Mouse (Mus musculus): ENCODE measurements around the gene Sorcs3. TPM values are rescaled to one million over a fixed set of nuclear protein-coding genes. Genes with fewer than 3 reads are reported as not detected.

The Sorcs3 gene
- polyA plus RNA-seq, 1 experiment from 2014 or later, result 0.18 TPM

DNA sequence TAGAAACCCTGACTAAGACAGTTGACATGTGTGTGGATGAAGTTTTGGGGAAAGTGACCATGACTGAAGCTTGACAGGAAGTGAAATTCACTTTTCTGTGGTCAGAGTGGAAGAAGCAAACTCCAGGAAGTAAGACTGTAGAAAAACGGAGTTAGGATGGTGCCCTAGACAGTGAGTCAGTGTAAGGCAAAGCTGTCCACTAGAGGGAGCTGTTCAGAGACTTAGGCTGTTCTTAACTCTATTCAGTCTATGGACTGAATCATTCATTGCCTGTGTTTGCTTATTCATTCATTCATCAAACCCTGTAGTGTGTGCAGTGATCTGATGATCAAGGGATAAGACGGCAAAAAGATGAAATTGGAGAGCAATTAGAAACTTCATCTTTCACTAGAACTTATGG lies 208.0 kb downstream of the Sorcs3 start:
- no peaks in the 10 kb centered on the region for H3K36me3 ChIP-seq
- 35% methylated on average over 2 of the region's 2 CpGs for WGBS (ENCODE audit: insufficient replicate concordance)
- no peak overlapping the region for H3K4me2 ChIP-seq
- no peak overlapping the region for H3K27ac ChIP-seq
- no peak overlapping the region for H3K9ac ChIP-seq
- H3K9me3 ChIP-seq (replicated peaks), result no peaks in the 10 kb centered on the region
- H3K27me3 ChIP-seq (replicated peaks), result no peaks in the 10 kb centered on the region
- no peaks in the 10 kb centered on the region for H3K4me1 ChIP-seq
- no peak overlapping the region for H3K4me3 ChIP-seq
- no peak for ATAC-seq

DNA sequence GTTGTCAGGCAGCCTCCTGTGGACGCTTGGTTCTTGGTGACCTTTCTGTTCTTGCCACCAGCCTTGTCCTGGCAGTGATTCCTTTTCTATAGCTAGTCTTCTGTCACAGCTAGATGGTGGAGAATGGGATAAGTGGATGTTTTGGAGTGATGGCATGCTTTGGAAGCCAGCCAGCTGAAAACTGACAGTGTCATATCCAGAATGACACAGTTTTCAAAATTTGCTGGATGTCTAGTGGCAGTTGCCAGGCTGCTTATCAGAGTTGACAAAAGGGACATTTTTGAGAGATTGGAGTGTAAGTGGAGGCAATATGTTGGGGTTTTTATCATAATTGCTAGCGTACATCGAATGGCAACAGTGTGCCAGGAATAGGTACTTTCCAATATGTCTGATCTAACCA lies 212.5 kb downstream of the Sorcs3 start:
- Histone ChIP-seq H3K27me3 (replicated peaks) (no peaks in the 10 kb centered on the region), H3K4me3 (no peak overlapping the region), H3K36me3 (no peaks in the 10 kb centered on the region), H3K9me3 (replicated peaks) (no peaks in the 10 kb centered on the region; the same call in 1 of the 2 replicates), H3K4me2 (no peak overlapping the region), H3K27ac (no peak overlapping the region), H3K9ac (no peak overlapping the region), H3K4me1 (no peaks in the 10 kb centered on the region)
- 63% methylated on average over 3 of the region's 3 CpGs for WGBS (ENCODE audit: insufficient replicate concordance)
- no peak for ATAC-seq

DNA sequence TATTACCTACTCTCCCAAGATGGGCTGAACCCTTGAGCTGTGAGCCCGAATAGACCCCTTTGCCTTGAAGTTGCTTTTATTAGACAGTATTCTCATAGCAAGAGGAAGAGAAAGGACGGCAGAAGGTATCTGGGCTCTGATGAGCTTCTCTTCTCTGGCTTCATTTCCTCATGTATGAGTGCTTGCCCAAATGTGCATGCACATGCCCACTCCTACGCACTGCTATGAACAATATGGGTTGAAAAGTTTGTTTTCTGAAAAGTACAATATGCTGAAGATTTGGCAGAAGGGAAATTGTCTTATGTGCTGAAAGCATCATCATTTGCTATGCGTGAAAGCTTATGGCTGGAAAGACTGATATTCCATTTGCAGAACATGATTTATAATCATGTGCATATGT lies 223.4 kb downstream of the Sorcs3 start:
- H3K4me1 ChIP-seq, result no peaks in the 10 kb centered on the region
- no peak for ATAC-seq
- WGBS (ENCODE audit: insufficient replicate concordance), result 65% methylated on average over 4 of the region's 4 CpGs

DNA sequence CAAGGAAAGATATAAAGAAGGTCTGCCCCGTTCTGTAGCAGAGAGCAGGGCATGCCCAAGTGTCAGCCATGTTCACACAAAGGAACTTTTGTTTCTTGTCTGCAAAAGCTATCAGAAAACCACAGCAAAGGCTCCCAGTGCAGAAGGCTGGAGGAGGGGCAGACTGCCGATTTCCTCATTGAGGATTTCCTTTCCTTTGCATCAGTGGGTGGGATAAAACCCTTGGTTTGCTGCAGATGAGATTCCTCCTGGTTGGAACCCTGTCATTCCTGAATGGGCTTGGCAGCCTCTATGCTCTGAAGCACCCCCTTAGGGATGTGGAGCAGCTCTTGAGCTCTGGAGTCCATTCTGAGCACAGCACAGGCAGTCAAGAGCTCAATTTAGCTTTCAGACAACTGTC lies 223.9 kb downstream of the Sorcs3 start:
- no peak for ATAC-seq
- no peaks in the 10 kb centered on the region; the same call in 1 of the 2 replicates for H3K9me3 ChIP-seq (replicated peaks)
- H3K4me3 ChIP-seq, result no peak overlapping the region
- no peaks in the 10 kb centered on the region for H3K36me3 ChIP-seq
- no peak overlapping the region for H3K27ac ChIP-seq
- H3K4me1 ChIP-seq, result no peaks in the 10 kb centered on the region
- no peak overlapping the region for H3K9ac ChIP-seq
- H3K4me2 ChIP-seq, result no peak overlapping the region
- 31% methylated on average over 2 of the region's 2 CpGs for WGBS (ENCODE audit: insufficient replicate concordance)
- no peaks in the 10 kb centered on the region for H3K27me3 ChIP-seq (replicated peaks)

More for the DNA sequence above, 223.4 kb downstream of the Sorcs3 start:
- no peak overlapping the region for H3K27ac ChIP-seq
- no peak overlapping the region for H3K9ac ChIP-seq
- no peaks in the 10 kb centered on the region; the same call in 1 of the 2 replicates for H3K9me3 ChIP-seq (replicated peaks)
- H3K36me3 ChIP-seq, result no peaks in the 10 kb centered on the region
- no peak overlapping the region for H3K4me3 ChIP-seq
- H3K4me2 ChIP-seq, result no peak overlapping the region
- H3K27me3 ChIP-seq (replicated peaks), result no peaks in the 10 kb centered on the region

DNA sequence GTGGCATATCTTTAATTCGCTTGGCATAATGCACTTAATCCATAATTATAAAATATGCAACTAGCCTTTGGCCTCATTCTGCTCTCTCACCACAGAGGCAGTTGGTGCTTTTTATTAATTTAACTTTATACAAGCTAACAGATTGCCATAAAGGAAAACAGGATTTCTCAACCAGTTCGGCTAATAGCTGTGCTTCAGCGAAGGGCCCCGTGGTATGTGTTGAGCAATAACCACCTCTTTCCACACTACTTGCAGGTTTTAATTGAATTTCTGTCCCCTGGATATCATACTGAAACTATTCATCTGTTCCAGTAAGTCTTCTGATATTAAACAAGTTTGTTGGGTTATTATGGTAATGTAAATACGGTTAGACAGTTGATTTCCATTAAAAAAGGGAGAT lies 224.5 kb downstream of the Sorcs3 start:
- Histone ChIP-seq H3K9me3 (replicated peaks) (no peaks in the 10 kb centered on the region; the same call in 1 of the 2 replicates), H3K36me3 (no peaks in the 10 kb centered on the region), H3K4me1 (no peaks in the 10 kb centered on the region), H3K27me3 (replicated peaks) (no peaks in the 10 kb centered on the region), H3K9ac (no peak overlapping the region), H3K27ac (no peak overlapping the region), H3K4me3 (no peak overlapping the region), H3K4me2 (no peak overlapping the region)
- ATAC-seq, result no peak
- WGBS (ENCODE audit: insufficient replicate concordance), result 66% methylated on average over 5 of the region's 5 CpGs

DNA sequence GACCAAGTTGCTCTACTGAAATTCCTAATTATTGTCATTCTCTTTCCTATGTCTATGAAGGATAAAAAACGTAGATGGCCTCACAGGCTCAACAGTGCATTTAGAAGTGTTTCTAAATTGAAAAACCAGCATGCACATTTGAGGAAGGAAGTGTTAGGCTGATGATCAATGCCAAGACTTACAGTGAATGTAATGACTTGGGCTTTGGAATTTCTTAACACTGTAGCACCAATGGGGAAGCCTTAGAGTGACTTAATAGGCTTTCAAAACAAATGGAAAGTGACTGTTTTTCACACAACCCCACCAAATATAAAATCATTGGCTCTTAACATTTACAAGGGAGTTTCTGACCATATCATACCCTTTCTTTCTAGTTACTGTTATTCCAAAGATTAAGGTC lies 232.6 kb downstream of the Sorcs3 start:
- no peaks in the 10 kb centered on the region for H3K27me3 ChIP-seq (replicated peaks)
- no peak overlapping the region for H3K4me3 ChIP-seq
- WGBS (ENCODE audit: insufficient replicate concordance), result 43% methylated on average over 1 of the region's 1 CpGs
- H3K9ac ChIP-seq, result no peak overlapping the region
- no peak overlapping the region for H3K27ac ChIP-seq
- H3K4me1 ChIP-seq, result no peaks in the 10 kb centered on the region
- H3K36me3 ChIP-seq, result no peaks in the 10 kb centered on the region
- no peaks in the 10 kb centered on the region for H3K9me3 ChIP-seq (replicated peaks)
- no peak overlapping the region for H3K4me2 ChIP-seq
- no peak for ATAC-seq

DNA sequence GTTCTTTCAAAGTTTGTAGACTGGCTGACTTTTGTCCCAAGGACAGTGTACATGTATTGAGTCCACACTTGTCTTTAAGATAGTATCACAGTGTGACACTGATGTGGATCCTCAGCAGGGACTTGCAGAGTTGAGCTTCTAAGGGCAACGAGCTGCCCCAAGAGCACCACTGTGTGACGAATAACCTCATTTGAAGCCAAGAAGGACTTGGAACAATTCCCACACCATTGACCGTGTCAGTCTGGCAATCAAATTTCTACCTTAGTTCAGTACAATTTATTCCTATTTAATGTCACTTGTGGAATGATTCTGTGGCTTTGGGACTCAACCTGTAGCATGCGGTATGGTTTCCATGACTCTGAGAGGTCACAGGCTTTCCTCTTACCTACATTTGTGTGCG lies 255.3 kb downstream of the Sorcs3 start:
- no peaks in the 10 kb centered on the region for H3K36me3 ChIP-seq
- no peak overlapping the region for H3K9ac ChIP-seq
- H3K9me3 ChIP-seq (replicated peaks), result no peaks in the 10 kb centered on the region; the same call in 1 of the 2 replicates
- no peaks in the 10 kb centered on the region for H3K27me3 ChIP-seq (replicated peaks)
- no peak for ATAC-seq
- no peaks in the 10 kb centered on the region for H3K4me1 ChIP-seq
- 77% methylated on average over 5 of the region's 5 CpGs for WGBS (ENCODE audit: insufficient replicate concordance)
- no peak overlapping the region for H3K4me2 ChIP-seq
- H3K27ac ChIP-seq, result no peak overlapping the region
- no peak overlapping the region for H3K4me3 ChIP-seq

DNA sequence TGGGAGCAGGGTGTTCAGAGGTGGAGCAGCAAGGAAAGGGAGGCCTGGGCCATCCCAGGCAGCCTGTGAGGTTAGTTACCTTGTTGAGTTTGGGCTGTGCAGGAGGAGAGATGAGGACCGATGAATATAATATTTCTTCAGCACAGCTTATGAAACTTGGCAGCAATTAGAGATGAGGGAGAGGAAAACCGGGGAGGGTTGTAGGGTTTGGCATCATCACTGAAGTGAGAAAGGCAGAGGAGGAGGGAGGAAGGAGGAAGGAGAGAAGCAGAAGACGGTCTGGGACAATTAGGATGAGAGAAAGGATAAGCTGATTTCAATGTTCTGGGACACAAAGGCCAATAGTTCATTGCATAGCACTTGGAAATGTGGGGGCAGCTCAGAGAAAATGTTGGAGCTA lies 256.6 kb downstream of the Sorcs3 start:
- H3K27me3 ChIP-seq (replicated peaks), result no peaks in the 10 kb centered on the region
- no peaks in the 10 kb centered on the region; the same call in 1 of the 2 replicates for H3K9me3 ChIP-seq (replicated peaks)
- H3K36me3 ChIP-seq, result no peaks in the 10 kb centered on the region
- 72% methylated on average over 3 of the region's 3 CpGs for WGBS (ENCODE audit: insufficient replicate concordance)
- no peak for ATAC-seq
- no peak overlapping the region for H3K4me2 ChIP-seq
- no peaks in the 10 kb centered on the region for H3K4me1 ChIP-seq
- no peak overlapping the region for H3K9ac ChIP-seq
- H3K27ac ChIP-seq, result no peak overlapping the region
- no peak overlapping the region for H3K4me3 ChIP-seq

DNA sequence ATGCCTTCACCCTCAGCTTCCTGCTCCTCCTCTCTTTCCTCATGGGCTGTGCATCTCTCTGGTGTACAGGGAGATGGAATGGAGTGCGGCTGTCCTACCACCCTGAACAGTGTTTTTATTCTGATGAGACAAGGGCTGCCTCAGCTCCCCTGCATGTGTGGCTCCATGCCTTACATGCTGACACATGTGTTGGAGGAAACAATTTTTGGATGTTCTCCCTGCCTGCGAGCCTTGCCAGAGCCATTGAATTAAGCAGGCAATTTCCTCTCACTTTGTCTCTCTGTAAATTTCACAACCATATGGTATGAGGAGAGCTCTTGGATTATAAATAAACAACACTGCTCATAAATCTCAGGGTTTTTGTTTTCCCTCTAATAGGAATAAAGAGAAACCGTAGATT lies 257.7 kb downstream of the Sorcs3 start:
- Histone ChIP-seq H3K4me3 (no peak overlapping the region), H3K4me2 (no peak overlapping the region), H3K27me3 (replicated peaks) (no peaks in the 10 kb centered on the region), H3K4me1 (no peaks in the 10 kb centered on the region), H3K27ac (no peak overlapping the region), H3K9ac (no peak overlapping the region), H3K9me3 (replicated peaks) (no peaks in the 10 kb centered on the region; the same call in 1 of the 2 replicates), H3K36me3 (no peaks in the 10 kb centered on the region)
- 78% methylated on average over 3 of the region's 3 CpGs for WGBS (ENCODE audit: insufficient replicate concordance)
- no peak for ATAC-seq

DNA sequence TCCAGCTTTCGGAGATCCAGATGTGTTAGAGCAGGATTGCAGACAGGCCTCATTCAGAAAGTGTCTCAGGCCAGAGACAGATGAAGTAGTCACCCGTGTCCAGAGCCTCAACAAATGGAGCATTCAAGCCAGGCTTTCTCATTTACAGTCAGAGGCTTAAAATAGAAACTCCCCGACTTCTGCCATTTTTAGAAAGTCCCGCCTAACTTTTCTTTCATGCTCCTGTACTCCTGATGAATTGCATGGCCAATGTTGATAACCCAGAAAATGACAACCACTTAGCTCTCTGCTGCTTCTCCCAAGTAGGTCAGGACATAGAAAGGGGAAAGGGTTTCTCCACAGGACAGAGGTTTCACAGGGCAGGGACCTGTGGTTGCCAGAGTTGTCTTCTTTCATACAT lies 261.6 kb downstream of the Sorcs3 start:
- no peak for ATAC-seq
- Histone ChIP-seq H3K4me1 (no peaks in the 10 kb centered on the region), H3K4me3 (no peak overlapping the region), H3K4me2 (no peak overlapping the region), H3K9me3 (replicated peaks) (no peaks in the 10 kb centered on the region; the same call in 1 of the 2 replicates), H3K27me3 (replicated peaks) (no peaks in the 10 kb centered on the region), H3K27ac (no peak overlapping the region), H3K9ac (no peak overlapping the region), H3K36me3 (no peaks in the 10 kb centered on the region)
- WGBS (ENCODE audit: insufficient replicate concordance), result 64% methylated on average over 4 of the region's 4 CpGs

DNA sequence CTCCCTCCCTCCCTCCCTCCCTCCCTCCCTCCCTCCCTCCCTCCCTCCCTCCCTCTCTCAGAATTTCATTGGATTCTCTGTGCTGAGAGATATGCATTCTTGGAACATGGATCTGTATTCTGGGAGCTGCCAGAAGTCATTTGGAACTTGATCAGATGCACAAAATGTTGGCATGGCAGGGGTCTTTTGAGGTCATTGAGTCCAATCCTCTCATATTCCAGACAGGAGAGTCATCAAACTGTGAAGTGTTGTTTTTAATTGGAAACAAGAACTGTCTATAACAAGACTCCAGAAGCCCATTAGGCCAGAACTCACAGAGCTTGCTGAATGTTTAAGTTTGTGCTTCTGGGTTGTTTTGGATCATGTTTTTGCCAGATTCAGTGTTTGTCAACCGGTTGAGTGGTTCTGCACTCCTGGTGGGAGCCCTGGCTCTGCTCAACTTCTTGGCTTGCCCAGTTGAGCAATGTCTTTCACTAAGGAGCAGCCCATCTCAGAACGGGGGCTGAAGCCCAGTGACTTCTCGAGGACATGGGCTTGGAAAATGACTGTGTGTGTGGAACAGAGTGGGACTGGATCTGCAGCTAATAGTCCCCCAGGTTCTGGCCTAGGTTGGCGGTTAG lies 264.1 kb downstream of the Sorcs3 start:
- H3K36me3 ChIP-seq, result no peaks in the 10 kb centered on the region
- H3K4me1 ChIP-seq, result no peaks in the 10 kb centered on the region
- no peak for ATAC-seq
- no peaks in the 10 kb centered on the region for H3K27me3 ChIP-seq (replicated peaks)
- no peak overlapping the region for H3K9ac ChIP-seq
- H3K9me3 ChIP-seq (replicated peaks), result no peaks in the 10 kb centered on the region
- 55% methylated on average over 4 of the region's 4 CpGs for WGBS (ENCODE audit: insufficient replicate concordance)
- H3K4me3 ChIP-seq, result no peak overlapping the region
- no peak overlapping the region for H3K27ac ChIP-seq
- H3K4me2 ChIP-seq, result no peak overlapping the region

DNA sequence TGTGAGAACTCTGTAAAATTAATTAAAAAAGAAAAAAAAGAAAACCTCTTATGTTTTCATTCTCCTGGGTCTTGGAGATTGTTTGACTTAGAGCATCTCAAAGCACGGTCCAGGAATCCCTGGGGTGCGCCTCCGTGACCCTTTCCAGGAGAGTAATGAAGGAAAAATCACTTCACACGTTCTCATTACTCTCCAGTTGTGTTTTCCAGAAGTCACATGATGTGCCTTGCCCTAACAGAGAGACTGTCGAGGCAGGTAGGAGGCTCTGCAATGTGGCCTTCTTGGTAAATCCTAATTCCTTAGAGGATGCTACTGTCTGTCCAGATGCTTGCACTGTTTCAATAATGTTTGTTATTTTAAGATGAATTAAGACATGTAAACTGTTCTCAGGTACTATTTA lies 266.1 kb downstream of the Sorcs3 start:
- WGBS (ENCODE audit: insufficient replicate concordance), result 61% methylated on average over 5 of the region's 5 CpGs
- ATAC-seq, result no peak
- H3K27me3 ChIP-seq (replicated peaks), result no peaks in the 10 kb centered on the region
- no peaks in the 10 kb centered on the region for H3K4me1 ChIP-seq
- H3K9me3 ChIP-seq (replicated peaks), result no peaks in the 10 kb centered on the region
- no peak overlapping the region for H3K9ac ChIP-seq
- H3K36me3 ChIP-seq, result no peaks in the 10 kb centered on the region
- no peak overlapping the region for H3K27ac ChIP-seq
- H3K4me3 ChIP-seq, result no peak overlapping the region
- no peak overlapping the region for H3K4me2 ChIP-seq
